15 mouse cellular contexts compared by ENCODE assay signal in the genomic region with DNA sequence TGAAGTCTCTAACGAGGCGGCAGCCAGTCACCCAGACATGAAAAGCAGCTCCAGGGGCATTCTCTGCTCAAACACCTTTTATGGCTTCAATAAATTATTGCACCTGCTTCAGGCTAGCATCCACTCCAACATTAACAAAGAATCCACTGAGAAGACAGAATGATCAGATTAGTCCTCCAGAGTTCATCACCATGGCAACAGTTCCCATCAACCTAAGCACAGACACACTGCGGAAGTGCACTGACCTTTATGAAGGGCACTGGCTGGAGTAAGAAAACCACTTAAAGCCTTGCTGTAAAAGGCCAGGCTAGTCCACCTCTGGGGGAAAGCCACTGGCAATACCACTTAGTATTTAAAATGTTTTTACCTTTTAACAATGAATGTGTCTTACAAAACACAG. TPM values are rescaled to one million over a fixed set of nuclear protein-coding genes. Genes with fewer than 3 reads are reported as not detected.
A peak's percentile ranks its signal among the peaks of the same experiment; 100 is the strongest.
DNase-seq lines count a peak whose midpoint lies in the region; ATAC-seq and TF ChIP-seq lines count a peak whose summit lies in the region.
"Had no signal": no experiment of that assay in that cellular context is flagged by ENCODE, and none has a peak within 500 bp of the region (broad histone marks: within the 10 kb centered on the region; RNA-seq: fewer than 3 reads in every experiment).

No protein-coding gene starts in this region.

- H3K4me3 ChIP-seq in forebrain, postnatal 0 days (ENCODE audit: low read depth, low read length) = no peak overlapping the region
- no peak overlapping the region for H3K4me3 ChIP-seq in forebrain, embryonic 16.5 days (replicated peaks; ENCODE audit: low read length)
- H3K4me3 ChIP-seq in midbrain, embryonic 11.5 days (ENCODE audit: low read depth, low read length) = no peak overlapping the region
- H3K4me3 ChIP-seq in midbrain, embryonic 10.5 days = no peak overlapping the region
- H3K4me3 ChIP-seq in intestine, postnatal 0 days (ENCODE audit: low read depth, low read length) = no peak overlapping the region
- no peak overlapping the region for H3K4me3 ChIP-seq in lung, postnatal 0 days (ENCODE audit: low read depth, low read length)
- H3K4me3 ChIP-seq: embryonic facial prominence, embryonic 13.5 days; liver, embryonic 15.5 days had no signal

- no peak overlapping the region for H3K9ac ChIP-seq in forebrain, postnatal 0 days
- no peak overlapping the region for H3K9ac ChIP-seq in forebrain, embryonic 16.5 days (replicated peaks; ENCODE audit: low read depth, low read length)
- H3K9ac ChIP-seq in midbrain, embryonic 11.5 days (ENCODE audit: low read length) = no peak overlapping the region
- H3K9ac ChIP-seq in intestine, postnatal 0 days (ENCODE audit: low read depth, low read length) = no peak overlapping the region
- H3K9ac ChIP-seq in lung, postnatal 0 days (replicated peaks; ENCODE audit: low read depth) = no peak overlapping the region
- H3K9ac ChIP-seq: embryonic facial prominence, embryonic 13.5 days; liver, embryonic 15.5 days had no signal

- TF ChIP-seq EP300 in lung, postnatal 0 days (IDR thresholded peaks at IDR 0.05) = no peak

- H3K4me2 ChIP-seq in forebrain, postnatal 0 days (ENCODE audit: low read depth) = no peak overlapping the region
- no peak overlapping the region for H3K4me2 ChIP-seq in forebrain, embryonic 16.5 days (ENCODE audit: low read length)
- H3K4me2 ChIP-seq in midbrain, embryonic 11.5 days = no peak overlapping the region
- H3K4me2 ChIP-seq in intestine, postnatal 0 days (replicated peaks; ENCODE audit: low read depth) = no peak overlapping the region
- H3K4me2 ChIP-seq in lung, postnatal 0 days (replicated peaks; ENCODE audit: low read depth, low read length) = no peak overlapping the region
- H3K4me2 ChIP-seq: embryonic facial prominence, embryonic 13.5 days; liver, embryonic 15.5 days had no signal

- H3K9me3 ChIP-seq in forebrain, postnatal 0 days (ENCODE audit: low read length) = no peaks in the 10 kb centered on the region
- no peaks in the 10 kb centered on the region; the same call in 1 of the 2 replicates for H3K9me3 ChIP-seq in forebrain, embryonic 16.5 days (ENCODE audit: control insufficient read depth, low read length)
- H3K9me3 ChIP-seq in midbrain, embryonic 11.5 days (ENCODE audit: control insufficient read depth, low read length) = no peaks in the 10 kb centered on the region
- H3K9me3 ChIP-seq in midbrain, embryonic 10.5 days (replicated peaks) = 0 out of 2 replicates have a peak, but pooled peaks cover 5% of the 10 kb centered on the region
- H3K9me3 ChIP-seq in intestine, postnatal 0 days (ENCODE audit: control insufficient read depth) = no peaks in the 10 kb centered on the region
- 0 out of 2 replicates have a peak, but pooled peaks cover 2% of the 10 kb centered on the region for H3K9me3 ChIP-seq in lung, postnatal 0 days (ENCODE audit: low read length)
- H3K9me3 ChIP-seq: embryonic facial prominence, embryonic 13.5 days; liver, embryonic 15.5 days had no signal

- WGBS in forebrain, postnatal 0 days = 28% methylated on average over 3 of the region's 3 CpGs
- 26% methylated on average over 3 of the region's 3 CpGs for WGBS in forebrain, embryonic 16.5 days
- 63% methylated on average over 3 of the region's 3 CpGs for WGBS in midbrain, embryonic 11.5 days
- WGBS in midbrain, embryonic 10.5 days = 78% methylated on average over 3 of the region's 3 CpGs
- WGBS in intestine, postnatal 0 days = 34% methylated on average over 3 of the region's 3 CpGs
- WGBS in lung, postnatal 0 days = 54% methylated on average over 3 of the region's 3 CpGs

- peak; percentile 29; the same call in 1 of the 2 replicates for ATAC-seq in forebrain, postnatal 0 days
- ATAC-seq in forebrain, embryonic 16.5 days = no peak
- ATAC-seq in midbrain, embryonic 11.5 days (ENCODE audit: low FRiP score) = peak; percentile 62; the same call in 1 of the 2 replicates
- ATAC-seq in intestine, postnatal 0 days = peak; percentile 80
- no peak for ATAC-seq in megakaryocyte-erythroid progenitor cell, adult 5-6 weeks (replicated peaks; ENCODE audit: low FRiP score, low TSS enrichment, poor library complexity, severe bottlenecking)
- no peak for ATAC-seq in lung, postnatal 0 days

- H3K36me3 ChIP-seq in forebrain, postnatal 0 days (ENCODE audit: insufficient read depth) = peaks cover 31% of the 10 kb centered on the region
- H3K36me3 ChIP-seq in forebrain, embryonic 16.5 days (ENCODE audit: control insufficient read depth, insufficient read depth) = peaks cover 24% of the 10 kb centered on the region
- peaks cover 16% of the 10 kb centered on the region for H3K36me3 ChIP-seq in midbrain, embryonic 11.5 days (ENCODE audit: control insufficient read depth, insufficient read depth, low read length)
- H3K36me3 ChIP-seq in midbrain, embryonic 10.5 days = peaks cover 54% of the 10 kb centered on the region
- peaks cover 51% of the 10 kb centered on the region for H3K36me3 ChIP-seq in intestine, postnatal 0 days (ENCODE audit: control insufficient read depth, insufficient read depth)
- peaks cover 29% of the 10 kb centered on the region for H3K36me3 ChIP-seq in lung, postnatal 0 days (ENCODE audit: insufficient read depth, low read length)

- DNase-seq in forebrain, postnatal 0 days = no peak
- DNase-seq in midbrain, embryonic 11.5 days (ENCODE audit: low spot score, missing footprints) = peak; percentile 23
- no peak for DNase-seq in midbrain, embryonic 10.5 days (ENCODE audit: low spot score)
- no peak for DNase-seq in thymus, adult 18-20 months
- no peak for DNase-seq in lung, postnatal 0 days (ENCODE audit: low spot score)
- DNase-seq: kidney, postnatal 10 days had no signal

- no peak overlapping the region for H3K27ac ChIP-seq in forebrain, postnatal 0 days (ENCODE audit: low read depth, low read length)
- H3K27ac ChIP-seq in forebrain, embryonic 16.5 days (ENCODE audit: low read length) = no peak overlapping the region
- H3K27ac ChIP-seq in midbrain, embryonic 11.5 days (ENCODE audit: low read depth, low read length) = no peak overlapping the region; the same call in 1 of the 2 replicates
- no peak overlapping the region for H3K27ac ChIP-seq in midbrain, embryonic 10.5 days (replicated peaks)
- no peak overlapping the region for H3K27ac ChIP-seq in intestine, postnatal 0 days (ENCODE audit: low read depth, low read length)
- no peak overlapping the region for H3K27ac ChIP-seq in lung, postnatal 0 days (ENCODE audit: low read length)
- H3K27ac ChIP-seq: embryonic facial prominence, embryonic 13.5 days; liver, embryonic 15.5 days; stomach, postnatal 0 days had no signal

- no peak for TF ChIP-seq CTCF in forebrain, postnatal 0 days (IDR thresholded peaks at IDR 0.05; ENCODE audit: low read depth)
- no peak for TF ChIP-seq CTCF in intestine, postnatal 0 days (IDR thresholded peaks at IDR 0.05; ENCODE audit: low read depth)
- no peak for TF ChIP-seq CTCF in lung, postnatal 0 days (IDR thresholded peaks at IDR 0.05)

- no peaks in the 10 kb centered on the region for H3K4me1 ChIP-seq in forebrain, postnatal 0 days (ENCODE audit: insufficient read depth)
- no peaks in the 10 kb centered on the region for H3K4me1 ChIP-seq in forebrain, embryonic 16.5 days (replicated peaks; ENCODE audit: control insufficient read depth, insufficient read depth, low read length)
- peaks cover 4% of the 10 kb centered on the region for H3K4me1 ChIP-seq in midbrain, embryonic 11.5 days (ENCODE audit: control insufficient read depth, insufficient read depth, low read length)
- peaks cover 11% of the 10 kb centered on the region for H3K4me1 ChIP-seq in midbrain, embryonic 10.5 days
- H3K4me1 ChIP-seq in intestine, postnatal 0 days (replicated peaks; ENCODE audit: control insufficient read depth, insufficient read depth, low read length) = peaks cover 2% of the 10 kb centered on the region; the same call in 1 of the 2 replicates
- peaks cover 7% of the 10 kb centered on the region for H3K4me1 ChIP-seq in lung, postnatal 0 days (ENCODE audit: insufficient read depth, low read depth, low read length)

- H3K27me3 ChIP-seq in forebrain, postnatal 0 days (ENCODE audit: insufficient read depth, low read length) = no peaks in the 10 kb centered on the region
- H3K27me3 ChIP-seq in forebrain, embryonic 16.5 days (replicated peaks; ENCODE audit: control insufficient read depth, insufficient read depth, low read length) = no peaks in the 10 kb centered on the region
- no peaks in the 10 kb centered on the region for H3K27me3 ChIP-seq in midbrain, embryonic 11.5 days (ENCODE audit: control insufficient read depth, insufficient read depth, low read length)
- H3K27me3 ChIP-seq in midbrain, embryonic 10.5 days (ENCODE audit: low read depth, poor library complexity, severe bottlenecking) = no peaks in the 10 kb centered on the region
- no peaks in the 10 kb centered on the region for H3K27me3 ChIP-seq in intestine, postnatal 0 days (replicated peaks; ENCODE audit: control insufficient read depth, insufficient read depth, low read length)
- no peaks in the 10 kb centered on the region for H3K27me3 ChIP-seq in lung, postnatal 0 days (replicated peaks; ENCODE audit: insufficient read depth, low read length)
- H3K27me3 ChIP-seq: CH12.LX; embryonic facial prominence, embryonic 13.5 days; liver, embryonic 15.5 days had no signal

RNA-seq across cellular contexts. Expression of a gene that starts 9.7 kb away (rescaled TPM):
- 115 and 230 TPM in 2 replicates for total RNA-seq in forebrain, postnatal 0 days (2014; rRNA removed)
- polyA plus RNA-seq in forebrain, postnatal 0 days (2015; fragmentation: Nextera tagmentation; extraction: Ambion mirVana) = 375 and 416 TPM in 2 replicates
- polyA plus RNA-seq in forebrain, embryonic 16.5 days (2015; fragmentation: Nextera tagmentation; extraction: Ambion mirVana) = 290 and 292 TPM in 2 replicates
- polyA plus RNA-seq in midbrain, embryonic 11.5 days (2014; fragmentation: Nextera tagmentation; extraction: Ambion mirVana) = 229 and 237 TPM in 2 replicates
- 242 and 244 TPM in 2 replicates for polyA plus RNA-seq in midbrain, embryonic 10.5 days (2016; fragmentation: Nextera tagmentation; extraction: Ambion mirVana)
- 484 and 492 TPM in 2 replicates for polyA plus RNA-seq in intestine, postnatal 0 days (2015; fragmentation: Nextera tagmentation; extraction: Ambion mirVana)
- total RNA-seq in megakaryocyte-erythroid progenitor cell, adult 5-6 weeks (2014; fragmentation: Nextera tagmentation) = 184 and 235 TPM in 2 replicates
- total RNA-seq in megakaryocyte-erythroid progenitor cell, adult 5-6 weeks (2017) = 106 and 168 TPM in 2 replicates
- polyA plus RNA-seq in lung, postnatal 0 days (2015; fragmentation: Nextera tagmentation; extraction: Ambion mirVana) = 420 and 466 TPM in 2 replicates

RNA-seq across cellular contexts. Expression of a gene that starts 9.8 kb away (rescaled TPM):
- total RNA-seq in forebrain, postnatal 0 days (2014; rRNA removed) = 61.0 and 75.1 TPM in 2 replicates
- polyA plus RNA-seq in forebrain, postnatal 0 days (2015; fragmentation: Nextera tagmentation; extraction: Ambion mirVana) = 61.9 and 69.7 TPM in 2 replicates
- polyA plus RNA-seq in forebrain, embryonic 16.5 days (2015; fragmentation: Nextera tagmentation; extraction: Ambion mirVana) = 50.2 and 55.1 TPM in 2 replicates
- polyA plus RNA-seq in midbrain, embryonic 11.5 days (2014; fragmentation: Nextera tagmentation; extraction: Ambion mirVana) = 38.3 and 38.4 TPM in 2 replicates
- 36.7 and 41.5 TPM in 2 replicates for polyA plus RNA-seq in midbrain, embryonic 10.5 days (2016; fragmentation: Nextera tagmentation; extraction: Ambion mirVana)
- 38.3 and 38.4 TPM in 2 replicates for polyA plus RNA-seq in intestine, postnatal 0 days (2015; fragmentation: Nextera tagmentation; extraction: Ambion mirVana)
- 25.5 and 28.5 TPM in 2 replicates for total RNA-seq in megakaryocyte-erythroid progenitor cell, adult 5-6 weeks (2014; fragmentation: Nextera tagmentation)
- total RNA-seq in megakaryocyte-erythroid progenitor cell, adult 5-6 weeks (2017) = 16.9 and 18.6 TPM in 2 replicates
- 77.8 and 81.2 TPM in 2 replicates for polyA plus RNA-seq in lung, postnatal 0 days (2015; fragmentation: Nextera tagmentation; extraction: Ambion mirVana)

RNA-seq across cellular contexts. Expression of a gene that starts 40.6 kb away (rescaled TPM):
- not detected in 2 replicates for total RNA-seq in forebrain, postnatal 0 days (2014; rRNA removed)
- polyA plus RNA-seq in forebrain, postnatal 0 days (2015; fragmentation: Nextera tagmentation; extraction: Ambion mirVana) = 0.18 TPM in 1 of 2 replicates, not detected in the other
- polyA plus RNA-seq in forebrain, embryonic 16.5 days (2015; fragmentation: Nextera tagmentation; extraction: Ambion mirVana) = not detected in 2 replicates
- not detected in 2 replicates for polyA plus RNA-seq in midbrain, embryonic 11.5 days (2014; fragmentation: Nextera tagmentation; extraction: Ambion mirVana)
- polyA plus RNA-seq in midbrain, embryonic 10.5 days (2016; fragmentation: Nextera tagmentation; extraction: Ambion mirVana) = not detected in 2 replicates
- polyA plus RNA-seq in intestine, postnatal 0 days (2015; fragmentation: Nextera tagmentation; extraction: Ambion mirVana) = 0.14 TPM in 1 of 2 replicates, not detected in the other
- total RNA-seq in megakaryocyte-erythroid progenitor cell, adult 5-6 weeks (2014; fragmentation: Nextera tagmentation) = not detected in 2 replicates
- not detected in 2 replicates for total RNA-seq in megakaryocyte-erythroid progenitor cell, adult 5-6 weeks (2017)
- 0.04 TPM in 2 replicates for polyA plus RNA-seq in lung, postnatal 0 days (2015; fragmentation: Nextera tagmentation; extraction: Ambion mirVana)
- total RNA-seq: CH12.LX; gastrocnemius, adult 18-20 months; left cerebral cortex, postnatal 10 days had no signal
- polyA plus RNA-seq: embryonic facial prominence, embryonic 13.5 days; liver, embryonic 15.5 days had no signal

Comparison
In these comparisons a context has a peak if more than half of its experiments do, and no peak if none do; other contexts are left out.
1. ATAC-seq: peak in forebrain, postnatal 0 days (single experiment), midbrain, embryonic 11.5 days (single experiment) and intestine, postnatal 0 days (single experiment); none in forebrain, embryonic 16.5 days (single experiment), megakaryocyte-erythroid progenitor cell, adult 5-6 weeks (single experiment) and lung, postnatal 0 days (single experiment).